Mouse (Mus musculus): ENCODE data around the gene Snx30.
A peak's percentile ranks its signal among the peaks of the same experiment; 100 is the strongest.

Gene Snx30

GRCm38 (mm10) chr4:59824860-59825259 is 19.2 kb downstream of the Snx30 start:
- DNase-seq (ENCODE audit: low spot score in 2 of 2) = no peak

- peak; percentile 49 to 60 for DNase-seq (ENCODE audit: low spot score in 2 of 2)
Observed at GRCm38 (mm10) chr4:59825634-59826033, 20.0 kb downstream of the Snx30 start.

- DNase-seq (ENCODE audit: low spot score in 2 of 2) = no peak
Observed at GRCm38 (mm10) chr4:59826381-59826780, 20.7 kb downstream of the Snx30 start.

- peak in 1 of 2 experiments; percentile 31 for DNase-seq (ENCODE audit: low spot score in 2 of 2)
Observed at GRCm38 (mm10) chr4:59829072-59829471, 23.4 kb downstream of the Snx30 start.

- no peak for DNase-seq (ENCODE audit: low spot score in 2 of 2)
Observed at GRCm38 (mm10) chr4:59831038-59831437, 25.4 kb downstream of the Snx30 start.

- DNase-seq (ENCODE audit: low spot score in 2 of 2) = no peak
Observed at GRCm38 (mm10) chr4:59832810-59833209, 27.2 kb downstream of the Snx30 start.

GRCm38 (mm10) chr4:59837659-59838058 is 32.0 kb downstream of the Snx30 start:
- DNase-seq (ENCODE audit: low spot score in 2 of 2) = no peak

- DNase-seq (ENCODE audit: low spot score in 2 of 2) = no peak
Observed at GRCm38 (mm10) chr4:59844460-59845244, 39.0 kb downstream of the Snx30 start.

GRCm38 (mm10) chr4:59845245-59845637 is 39.6 kb downstream of the Snx30 start:
- no peak for DNase-seq (ENCODE audit: low spot score in 2 of 2)

GRCm38 (mm10) chr4:59847447-59847846 is 41.8 kb downstream of the Snx30 start:
- DNase-seq (ENCODE audit: low spot score in 2 of 2) = no peak

GRCm38 (mm10) chr4:59850181-59850580 is 44.5 kb downstream of the Snx30 start:
- DNase-seq (ENCODE audit: low spot score in 2 of 2) = peak; percentile 63 to 78

- no peak for DNase-seq (ENCODE audit: low spot score in 2 of 2)
Observed at GRCm38 (mm10) chr4:59850886-59851623, 45.4 kb downstream of the Snx30 start.

- DNase-seq (ENCODE audit: low spot score in 2 of 2) = no peak
Observed at GRCm38 (mm10) chr4:59853155-59853554, 47.5 kb downstream of the Snx30 start.

GRCm38 (mm10) chr4:59859693-59860425 is 54.2 kb downstream of the Snx30 start:
- DNase-seq (ENCODE audit: low spot score in 2 of 2) = no peak

GRCm38 (mm10) chr4:59860431-59860830 is 54.8 kb downstream of the Snx30 start:
- DNase-seq (ENCODE audit: low spot score in 2 of 2) = no peak

GRCm38 (mm10) chr4:59861871-59862270 is 56.2 kb downstream of the Snx30 start:
- DNase-seq (ENCODE audit: low spot score in 2 of 2) = no peak

GRCm38 (mm10) chr4:59862335-59862734 is 56.7 kb downstream of the Snx30 start:
- DNase-seq (ENCODE audit: low spot score in 2 of 2) = no peak

GRCm38 (mm10) chr4:59863869-59864268 is 58.2 kb downstream of the Snx30 start:
- DNase-seq (ENCODE audit: low spot score in 2 of 2) = no peak

- DNase-seq (ENCODE audit: low spot score in 2 of 2) = peak; percentile 51 to 56
Observed at GRCm38 (mm10) chr4:59868086-59868485, 62.4 kb downstream of the Snx30 start.

- DNase-seq (ENCODE audit: low spot score in 2 of 2) = peak; percentile 44 to 45
Observed at GRCm38 (mm10) chr4:59869488-59870057, 63.9 kb downstream of the Snx30 start.

GRCm38 (mm10) chr4:59870433-59870832 is 64.8 kb downstream of the Snx30 start:
- no peak for DNase-seq (ENCODE audit: low spot score in 2 of 2)
